ENCODE assay signal across 14 mouse cellular contexts in genomic region chr14:122344272-122345224, GRCm38 (mm10).
A peak's percentile ranks its signal among the peaks of the same experiment; 100 is the strongest.
DNase-seq lines count a peak whose midpoint lies in the region; ATAC-seq lines count a peak whose summit lies in the region.
"Had no signal": no experiment of that assay in that cellular context is flagged by ENCODE, and none has a peak within 500 bp of the region (broad histone marks: within the 10 kb centered on the region; RNA-seq: fewer than 3 reads in every experiment).

No protein-coding gene starts in this region.

- H3K27me3 ChIP-seq in neural tube, embryonic 12.5 days (replicated peaks): no peaks in the 10 kb centered on the region
- no peaks in the 10 kb centered on the region for H3K27me3 ChIP-seq in hindbrain, embryonic 13.5 days
- H3K27me3 ChIP-seq: intestine, embryonic 15.5 days; stomach, embryonic 15.5 days had no signal

- ATAC-seq in neural tube, embryonic 12.5 days (ENCODE audit: low FRiP score, low read depth): peak; percentile 63; the same call in 1 of the 2 replicates
- peak; percentile 68; the same call in 1 of the 2 replicates for ATAC-seq in hindbrain, embryonic 13.5 days (ENCODE audit: low FRiP score)
- ATAC-seq: intestine, embryonic 15.5 days had no signal

- no peak overlapping the region for H3K4me3 ChIP-seq in neural tube, embryonic 12.5 days
- no peak overlapping the region for H3K4me3 ChIP-seq in hindbrain, embryonic 13.5 days
- H3K4me3 ChIP-seq: heart, adult 2 months; intestine, embryonic 15.5 days; limb, embryonic 13.5 days; stomach, embryonic 15.5 days had no signal

- H3K27ac ChIP-seq in neural tube, embryonic 12.5 days: no peak overlapping the region
- H3K27ac ChIP-seq in hindbrain, embryonic 13.5 days: no peak overlapping the region
- H3K27ac ChIP-seq: heart, adult 2 months; intestine, embryonic 15.5 days; limb, embryonic 13.5 days; stomach, embryonic 15.5 days had no signal

- 66% methylated on average over 18 of the region's 18 CpGs for WGBS in neural tube, embryonic 12.5 days
- WGBS in hindbrain, embryonic 13.5 days: 56% methylated on average over 18 of the region's 18 CpGs

- no peak overlapping the region for H3K4me2 ChIP-seq in neural tube, embryonic 12.5 days (replicated peaks)
- H3K4me2 ChIP-seq in hindbrain, embryonic 13.5 days: no peak overlapping the region
- H3K4me2 ChIP-seq: intestine, embryonic 15.5 days; limb, embryonic 13.5 days; stomach, embryonic 15.5 days had no signal

- peak; percentile 68 to 74 for DNase-seq in cerebellum, postnatal 10 days
- no peak for DNase-seq in cerebellum, adult 9-11 months
- DNase-seq in neural tube, embryonic 10.5 days (ENCODE audit: extremely low spot score, low spot score): no peak
- peak; percentile 66 for DNase-seq in retina, embryonic 14.5 days (ENCODE audit: low spot score)
- no peak for DNase-seq in thymus, postnatal 25 days
- DNase-seq in layer of hippocampus, postnatal 36 days: no peak
- DNase-seq: heart, adult 2 months; kidney, postnatal 14 days; thymus, postnatal 36 days had no signal

- no peaks in the 10 kb centered on the region for H3K36me3 ChIP-seq in neural tube, embryonic 12.5 days
- H3K36me3 ChIP-seq in hindbrain, embryonic 13.5 days: no peaks in the 10 kb centered on the region
- H3K36me3 ChIP-seq: intestine, embryonic 15.5 days; limb, embryonic 13.5 days; stomach, embryonic 15.5 days had no signal

- H3K4me1 ChIP-seq in neural tube, embryonic 12.5 days: no peaks in the 10 kb centered on the region
- peaks cover 13% of the 10 kb centered on the region for H3K4me1 ChIP-seq in hindbrain, embryonic 13.5 days (replicated peaks)
- H3K4me1 ChIP-seq: intestine, embryonic 15.5 days; limb, embryonic 13.5 days; stomach, embryonic 15.5 days had no signal

- no peak overlapping the region for H3K9ac ChIP-seq in neural tube, embryonic 12.5 days
- no peak overlapping the region for H3K9ac ChIP-seq in hindbrain, embryonic 13.5 days
- H3K9ac ChIP-seq: intestine, embryonic 15.5 days; limb, embryonic 13.5 days; stomach, embryonic 15.5 days had no signal

- H3K9me3 ChIP-seq in neural tube, embryonic 12.5 days: no peaks in the 10 kb centered on the region
- no peaks in the 10 kb centered on the region for H3K9me3 ChIP-seq in hindbrain, embryonic 13.5 days
- H3K9me3 ChIP-seq: intestine, embryonic 15.5 days; limb, embryonic 13.5 days; stomach, embryonic 15.5 days had no signal

Comparison
In these comparisons a context has a peak if more than half of its experiments do, and no peak if none do; other contexts are left out.
1. DNase-seq: peak in cerebellum, postnatal 10 days (2 of 2) and retina, embryonic 14.5 days (single experiment); none in cerebellum, adult 9-11 months (single experiment), neural tube, embryonic 10.5 days (single experiment), thymus, postnatal 25 days (single experiment) and layer of hippocampus, postnatal 36 days (0 of 2).